Mouse (Mus musculus) heart, adult 18-20 months (tissue): Measurements from ENCODE around the gene Supt4a. TPM values are rescaled to one million over a fixed set of nuclear protein-coding genes. Genes with fewer than 3 reads are reported as not detected.

Experiments used
- DNase-seq, 2 experiments: peaks; one replicate each; pipeline ENCODE4 v3.0.0; 2021 to 2022; ENCODE audit warnings: mixed read lengths in 1 of 2
- total RNA-seq, 2 experiments: library from RNA; stranded (reverse); gene quantifications; 2 replicates each; pipeline ENCODE4 v1.2.3; 2021

Supt4a gene
- total RNA-seq, 2 experiments from 2014 or later, result 42.8 to 46.1 TPM

GRCm38 (mm10) chr11:87751031-87751430 lies 13.7 kb downstream of the Supt4a start:
- DNase-seq, result no peak

- DNase-seq, result peak in 1 of 2 experiments; percentile 40
Observed at GRCm38 (mm10) chr11:87751491-87751966, 14.2 kb downstream of the Supt4a start.

- no peak for DNase-seq
Observed at GRCm38 (mm10) chr11:87752307-87752706, 15.0 kb downstream of the Supt4a start.

- no peak for DNase-seq
Observed at GRCm38 (mm10) chr11:87753255-87753654, 15.9 kb downstream of the Supt4a start.

GRCm38 (mm10) chr11:87753891-87754501 lies 16.6 kb downstream of the Supt4a start:
- no peak for DNase-seq

- DNase-seq, result peak in 1 of 2 experiments; percentile 52
Observed at GRCm38 (mm10) chr11:87754603-87755002, 17.3 kb downstream of the Supt4a start.

GRCm38 (mm10) chr11:87755360-87756017 lies 18.1 kb downstream of the Supt4a start:
- peak; percentile 52 to 88 for DNase-seq

GRCm38 (mm10) chr11:87756251-87756820 lies 19.0 kb downstream of the Supt4a start:
- DNase-seq, result peak; percentile 39 to 71

- peak in 1 of 2 experiments; percentile 25 for DNase-seq
Observed at GRCm38 (mm10) chr11:87757001-87757954, 19.9 kb downstream of the Supt4a start.

GRCm38 (mm10) chr11:87758161-87758911 lies 21.0 kb downstream of the Supt4a start:
- no peak for DNase-seq

GRCm38 (mm10) chr11:87758957-87759608 lies 21.7 kb downstream of the Supt4a start:
- no peak for DNase-seq

GRCm38 (mm10) chr11:87759609-87760005 lies 22.3 kb downstream of the Supt4a start:
- DNase-seq, result no peak

- no peak for DNase-seq
Observed at GRCm38 (mm10) chr11:87760301-87761081, 23.1 kb downstream of the Supt4a start, which contains the start of gene Tspoap1. TSS of gene Tspoap1 (plus strand) at chr11:87760541.

GRCm38 (mm10) chr11:87761181-87761721 lies 23.9 kb downstream of the Supt4a start:
- no peak for DNase-seq

- DNase-seq, result no peak
Observed at GRCm38 (mm10) chr11:87761806-87762701, 24.7 kb downstream of the Supt4a start.

GRCm38 (mm10) chr11:87762702-87763385 lies 25.5 kb downstream of the Supt4a start:
- no peak for DNase-seq

GRCm38 (mm10) chr11:87763511-87763987 lies 26.2 kb downstream of the Supt4a start:
- no peak for DNase-seq
